Comparison of ENCODE assay signal across 10 mouse cellular contexts in the genomic region with DNA sequence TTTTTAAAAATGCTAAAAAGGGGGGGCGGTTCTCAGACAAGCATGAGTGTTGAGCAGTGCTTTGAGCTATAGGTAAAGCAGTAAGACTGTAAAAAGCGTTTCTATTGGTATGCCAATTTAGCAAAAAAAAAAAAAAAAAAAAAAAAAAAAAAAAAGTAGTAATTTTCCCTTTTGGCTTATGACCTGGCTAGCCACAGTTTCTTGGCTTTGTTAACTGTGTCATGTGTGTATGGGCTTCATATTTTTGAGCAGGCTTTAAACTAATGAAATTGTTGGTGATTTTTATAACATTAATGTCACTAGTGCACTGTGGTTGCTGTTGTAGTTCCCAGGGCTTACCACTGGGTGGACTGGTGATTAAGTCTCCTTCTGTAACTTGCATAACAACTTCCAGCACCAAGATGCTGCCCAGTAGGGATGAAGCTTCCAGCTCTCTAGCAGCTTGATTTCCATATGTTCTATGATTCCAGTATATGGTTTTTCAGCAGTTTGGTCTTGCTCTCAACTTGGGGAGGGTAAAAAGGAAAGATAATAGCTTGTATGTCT.
DNase-seq lines count a peak whose midpoint lies in the region; ATAC-seq lines count a peak whose summit lies in the region.
"Had no signal": no experiment of that assay in that cellular context is flagged by ENCODE, and none has a peak within 500 bp of the region (broad histone marks: within the 10 kb centered on the region; RNA-seq: fewer than 3 reads in every experiment).

No protein-coding gene starts in this region.

- no peak overlapping the region for H3K9ac ChIP-seq in kidney, embryonic 16.5 days (replicated peaks; ENCODE audit: low read length)
- H3K9ac ChIP-seq: liver, embryonic 13.5 days had no signal

- H3K27ac ChIP-seq in kidney, embryonic 16.5 days (ENCODE audit: low read length) = no peak overlapping the region
- H3K27ac ChIP-seq: liver, embryonic 13.5 days had no signal

- ATAC-seq in kidney, embryonic 16.5 days (ENCODE audit: low FRiP score, low TSS enrichment) = no peak
- peak; percentile 71 for ATAC-seq in CD4-positive, CD25-positive, alpha-beta regulatory T cell, adult 4 months
- ATAC-seq in common myeloid progenitor, adult 5-6 weeks (replicated peaks; ENCODE audit: low read depth, poor library complexity, severe bottlenecking) = peak; percentile 89

- H3K9me3 ChIP-seq in kidney, embryonic 16.5 days (ENCODE audit: low read length) = no peaks in the 10 kb centered on the region
- H3K9me3 ChIP-seq: liver, embryonic 13.5 days had no signal

- 100% methylated on average over 2 of the region's 2 CpGs for WGBS in kidney, embryonic 16.5 days

- peak; percentile 21 for DNase-seq in kidney, postnatal 10 days
- peak; percentile 32 for DNase-seq in A20 (ENCODE audit: low read depth, low spot score)
- DNase-seq in right cerebral cortex, postnatal 14 days = no peak
- no peak for DNase-seq in cerebellum, postnatal 4 days (ENCODE audit: low spot score in 2 of 2)
- DNase-seq in right cerebral cortex, adult 18-20 months = no peak
- DNase-seq: liver, embryonic 13.5 days had no signal

- H3K27me3 ChIP-seq in kidney, embryonic 16.5 days (ENCODE audit: insufficient read depth, low read length) = no peaks in the 10 kb centered on the region
- H3K27me3 ChIP-seq: liver, embryonic 13.5 days had no signal

- H3K4me2 ChIP-seq in kidney, embryonic 16.5 days (replicated peaks; ENCODE audit: low read depth, low read length) = no peak overlapping the region
- H3K4me2 ChIP-seq: liver, embryonic 13.5 days had no signal

- H3K36me3 ChIP-seq in kidney, embryonic 16.5 days (ENCODE audit: insufficient read depth, low read length) = no peaks in the 10 kb centered on the region
- H3K36me3 ChIP-seq: liver, embryonic 13.5 days had no signal

- no peaks in the 10 kb centered on the region for H3K4me1 ChIP-seq in kidney, embryonic 16.5 days (ENCODE audit: insufficient read depth, low read length)
- H3K4me1 ChIP-seq: liver, embryonic 13.5 days had no signal

- no peak overlapping the region for H3K4me3 ChIP-seq in kidney, embryonic 16.5 days (ENCODE audit: low read length)
- H3K4me3 ChIP-seq: erythroblast, embryonic 14.5 days; liver, embryonic 13.5 days had no signal

Comparison
In these comparisons a context has a peak if more than half of its experiments do, and no peak if none do; other contexts are left out.
1. DNase-seq: peak in kidney, postnatal 10 days (single experiment) and A20 (single experiment); none in right cerebral cortex, postnatal 14 days (single experiment), cerebellum, postnatal 4 days (0 of 2) and right cerebral cortex, adult 18-20 months (single experiment).